Mouse (Mus musculus) neural tube, embryonic 11.5 days (tissue): ENCODE measurements around the gene Wwp2. TPM values are rescaled to one million over a fixed set of nuclear protein-coding genes. Genes with fewer than 3 reads are reported as not detected.

Experiments used
- ATAC-seq: fragments of 200-750 bp; cut with Nextera tagmentation; 2 replicates; pipeline ENCODE4 v1.8.0; 2017; ENCODE audit warnings: moderate number of reproducible peaks, mild to moderate bottlenecking, moderate TSS enrichment, moderate library complexity; ENCODE audit not compliant: insufficient read depth, low FRiP score, low TSS enrichment
- DNase-seq: peaks from one replicate; pipeline ENCODE4 v3.0.0-alpha.2; 2015; ENCODE audit warnings: low spot score
- H3K27ac ChIP-seq: fragments of 300-500 bp; sonication (generic); 2 replicates; pipeline ENCODE4 v1.5.1; 2014; ENCODE audit warnings: low read depth, mild to moderate bottlenecking, low read length
- H3K27me3 ChIP-seq: fragments of 300-500 bp; sonication (generic); 2 replicates; pipeline ENCODE4 v1.6.1; 2014; ENCODE audit warnings: mild to moderate bottlenecking, low read length, mixed read lengths; ENCODE audit not compliant: control insufficient read depth, insufficient read depth
- H3K36me3 ChIP-seq: fragments of 300-500 bp; sonication (generic); 2 replicates; pipeline ENCODE4 v1.6.1; 2014; ENCODE audit warnings: mild to moderate bottlenecking, low read length, moderate library complexity, mixed read lengths; ENCODE audit not compliant: control insufficient read depth, insufficient read depth
- H3K4me1 ChIP-seq: fragments of 300-500 bp; sonication (generic); 2 replicates; pipeline ENCODE4 v1.6.1; 2014; ENCODE audit warnings: low read length, mixed read lengths; ENCODE audit not compliant: control insufficient read depth, insufficient read depth
- H3K4me2 ChIP-seq: fragments of 300-500 bp; sonication (generic); 2 replicates; pipeline ENCODE4 v1.6.1; 2014; ENCODE audit warnings: low read depth, mild to moderate bottlenecking, moderate library complexity
- H3K4me3 ChIP-seq: fragments of 300-500 bp; sonication (generic); 2 replicates; pipeline ENCODE4 v1.5.1; 2014; ENCODE audit warnings: low read depth, low read length
- H3K9ac ChIP-seq: fragments of 300-500 bp; sonication (generic); 2 replicates; pipeline ENCODE4 v1.6.1; 2014; ENCODE audit warnings: mild to moderate bottlenecking, low read length
- H3K9me3 ChIP-seq: fragments of 300-500 bp; sonication (generic); 2 replicates; pipeline ENCODE4 v1.6.1; 2016; ENCODE audit warnings: low read length; ENCODE audit not compliant: control insufficient read depth
- WGBS: fragments of 180-500 bp; shearing (Covaris S2); extraction: QIAGEN DNeasy Blood & Tissue Kit; methylation state at CpG from one replicate; pipeline ENCODE4 v1.1.7; 2014; 5-methylcytosine and 5-hydroxymethylcytosine counted together
- polyA plus RNA-seq: library from polyadenylated mRNA; unstranded; fragments of >200 nt; fragmentation: Nextera tagmentation; extraction: Ambion mirVana; gene quantifications from 2 replicates; pipeline ENCODE4 v1.2.1, GENCODE M21; 2014

Gene Wwp2
- polyA plus RNA-seq, 1 experiment from 2014 or later: 70.6 TPM

GRCm38 (mm10) chr8:107457725-107458124, 21.6 kb downstream of the Wwp2 start:
- Histone ChIP-seq H3K4me2 (no peak overlapping the region), H3K9me3 (no peaks in the 10 kb centered on the region), H3K4me1 (no peaks in the 10 kb centered on the region), H3K4me3 (no peak overlapping the region), H3K27ac (0 out of 2 replicates have a peak overlapping the region, but pooled peaks have one; percentile 35), H3K9ac (no peak overlapping the region), H3K36me3 (peaks cover 7% of the 10 kb centered on the region), H3K27me3 (no peaks in the 10 kb centered on the region)
- no peak for DNase-seq
- 81% methylated on average over 4 of the region's 4 CpGs for WGBS
- no peak for ATAC-seq

- H3K4me2 ChIP-seq: no peak overlapping the region
- no peak overlapping the region for H3K9ac ChIP-seq
- DNase-seq (no peak), ATAC-seq (no peak)
- no peaks in the 10 kb centered on the region for H3K27me3 ChIP-seq
- 75% methylated on average over 6 of the region's 6 CpGs for WGBS
- no peaks in the 10 kb centered on the region for H3K9me3 ChIP-seq
- peaks cover 7% of the 10 kb centered on the region for H3K36me3 ChIP-seq
- 0 out of 2 replicates have a peak overlapping the region, but pooled peaks have one; percentile 35 for H3K27ac ChIP-seq
- H3K4me3 ChIP-seq: no peak overlapping the region
- no peaks in the 10 kb centered on the region for H3K4me1 ChIP-seq
Observed at GRCm38 (mm10) chr8:107458281-107458680, 22.1 kb downstream of the Wwp2 start.

GRCm38 (mm10) chr8:107462423-107462822, 26.3 kb downstream of the Wwp2 start:
- H3K27ac ChIP-seq: no peak overlapping the region
- peaks cover 9% of the 10 kb centered on the region for H3K36me3 ChIP-seq
- H3K4me1 ChIP-seq: no peaks in the 10 kb centered on the region
- no peaks in the 10 kb centered on the region for H3K9me3 ChIP-seq
- H3K4me3 ChIP-seq: no peak overlapping the region
- no peak for ATAC-seq
- H3K9ac ChIP-seq: no peak overlapping the region
- no peaks in the 10 kb centered on the region for H3K27me3 ChIP-seq
- DNase-seq: no peak
- WGBS: 89% methylated on average over 5 of the region's 5 CpGs
- no peak overlapping the region for H3K4me2 ChIP-seq

GRCm38 (mm10) chr8:107465332-107465990, 29.3 kb downstream of the Wwp2 start:
- WGBS: 45% methylated on average over 3 of the region's 3 CpGs
- Histone ChIP-seq H3K9me3 (no peaks in the 10 kb centered on the region), H3K27me3 (no peaks in the 10 kb centered on the region), H3K9ac (no peak overlapping the region), H3K36me3 (peaks cover 5% of the 10 kb centered on the region), H3K4me2 (no peak overlapping the region), H3K4me3 (no peak overlapping the region), H3K27ac (0 out of 2 replicates have a peak overlapping the region, but pooled peaks have one; percentile 20), H3K4me1 (no peaks in the 10 kb centered on the region)
- DNase-seq: no peak
- ATAC-seq: no peak

- Histone ChIP-seq H3K27ac (no peak overlapping the region), H3K27me3 (no peaks in the 10 kb centered on the region), H3K4me3 (no peak overlapping the region), H3K4me2 (no peak overlapping the region), H3K4me1 (no peaks in the 10 kb centered on the region), H3K36me3 (peaks cover 2% of the 10 kb centered on the region), H3K9ac (no peak overlapping the region), H3K9me3 (no peaks in the 10 kb centered on the region)
- 99% methylated on average over 5 of the region's 5 CpGs for WGBS
- DNase-seq (no peak), ATAC-seq (no peak)
Observed at GRCm38 (mm10) chr8:107466642-107467041, 30.5 kb downstream of the Wwp2 start.

GRCm38 (mm10) chr8:107468811-107469302, 32.7 kb downstream of the Wwp2 start:
- Histone ChIP-seq H3K9ac (no peak overlapping the region), H3K4me2 (no peak overlapping the region), H3K4me3 (no peak overlapping the region), H3K36me3 (peaks cover 2% of the 10 kb centered on the region), H3K4me1 (no peaks in the 10 kb centered on the region), H3K9me3 (no peaks in the 10 kb centered on the region), H3K27ac (no peak overlapping the region; the same call in 1 of the 2 replicates), H3K27me3 (no peaks in the 10 kb centered on the region)
- no peak for ATAC-seq
- no peak for DNase-seq
- WGBS: 55% methylated on average over 8 of the region's 8 CpGs

GRCm38 (mm10) chr8:107470302-107470701, 34.1 kb downstream of the Wwp2 start:
- no peak for DNase-seq
- H3K4me3 ChIP-seq: no peak overlapping the region
- no peaks in the 10 kb centered on the region for H3K4me1 ChIP-seq
- no peaks in the 10 kb centered on the region for H3K9me3 ChIP-seq
- H3K27ac ChIP-seq: no peak overlapping the region
- no peak overlapping the region for H3K9ac ChIP-seq
- peaks cover 2% of the 10 kb centered on the region for H3K36me3 ChIP-seq
- no peak overlapping the region for H3K4me2 ChIP-seq
- 78% methylated on average over 5 of the region's 5 CpGs for WGBS
- no peaks in the 10 kb centered on the region for H3K27me3 ChIP-seq
- ATAC-seq: no peak

GRCm38 (mm10) chr8:107472403-107473100, 36.4 kb downstream of the Wwp2 start:
- Histone ChIP-seq H3K4me1 (no peaks in the 10 kb centered on the region), H3K4me3 (no peak overlapping the region), H3K27ac (no peak overlapping the region; the same call in 1 of the 2 replicates), H3K27me3 (no peaks in the 10 kb centered on the region), H3K4me2 (no peak overlapping the region), H3K36me3 (no peaks in the 10 kb centered on the region), H3K9me3 (no peaks in the 10 kb centered on the region), H3K9ac (no peak overlapping the region)
- DNase-seq (no peak), ATAC-seq (no peak)
- WGBS: 68% methylated on average over 10 of the region's 10 CpGs

GRCm38 (mm10) chr8:107473369-107473768, 37.2 kb downstream of the Wwp2 start:
- Histone ChIP-seq H3K27ac (no peak overlapping the region), H3K27me3 (no peaks in the 10 kb centered on the region), H3K9me3 (no peaks in the 10 kb centered on the region), H3K4me1 (no peaks in the 10 kb centered on the region), H3K9ac (no peak overlapping the region), H3K4me2 (no peak overlapping the region), H3K4me3 (no peak overlapping the region), H3K36me3 (no peaks in the 10 kb centered on the region)
- 92% methylated on average over 4 of the region's 4 CpGs for WGBS
- ATAC-seq (no peak), DNase-seq (no peak)
